Mouse (Mus musculus) heart, embryonic 12.5 days (tissue): Measurements from ENCODE around the gene Nt5c1a. TPM values are rescaled to one million over a fixed set of nuclear protein-coding genes. Genes with fewer than 3 reads are reported as not detected.
A peak's percentile ranks its signal among the peaks of the same experiment; 100 is the strongest.

Experiments
- ATAC-seq: fragments of 200-750 bp; cut with Nextera tagmentation; 2 replicates; pipeline ENCODE4 v1.8.0; 2017; ENCODE audit warnings: moderate TSS enrichment, moderate library complexity; ENCODE audit not compliant: insufficient number of reproducible peaks, low FRiP score
- H3K27ac ChIP-seq: fragments of 300-500 bp; sonication (generic); 2 replicates; pipeline ENCODE4 v1.5.1; 2016; ENCODE audit warnings: mild to moderate bottlenecking, moderate library complexity; ENCODE audit not compliant: poor library complexity, severe bottlenecking
- H3K27me3 ChIP-seq: fragments of 300-500 bp; sonication (generic); replicated peaks from 2 replicates; pipeline ENCODE4 v1.6.1; 2016; ENCODE audit warnings: mild to moderate bottlenecking, moderate library complexity
- H3K36me3 ChIP-seq: fragments of 300-500 bp; sonication (generic); 2 replicates; pipeline ENCODE4 v1.6.1; 2016; ENCODE audit warnings: mild to moderate bottlenecking, moderate library complexity
- H3K4me1 ChIP-seq: fragments of 300-500 bp; sonication (generic); replicated peaks from 2 replicates; pipeline ENCODE4 v1.6.1; 2016; ENCODE audit warnings: mild to moderate bottlenecking
- H3K4me2 ChIP-seq: fragments of 300-500 bp; sonication (generic); 2 replicates; pipeline ENCODE4 v1.6.1; 2016; ENCODE audit warnings: mild to moderate bottlenecking, moderate library complexity
- H3K4me3 ChIP-seq: fragments of 300-500 bp; sonication (generic); 2 replicates; pipeline ENCODE4 v1.5.1; 2016; ENCODE audit warnings: mild to moderate bottlenecking
- H3K9ac ChIP-seq: fragments of 300-500 bp; sonication (generic); 2 replicates; pipeline ENCODE4 v1.6.1; 2016; ENCODE audit warnings: mild to moderate bottlenecking, moderate library complexity
- H3K9me3 ChIP-seq: fragments of 300-500 bp; sonication (generic); replicated peaks from 2 replicates; pipeline ENCODE4 v1.6.1; 2016; ENCODE audit warnings: mild to moderate bottlenecking, moderate library complexity
- WGBS: fragments of 180-500 bp; shearing (Covaris S2); methylation state at CpG from one replicate; pipeline ENCODE4 v1.1.7; 2016; 5-methylcytosine and 5-hydroxymethylcytosine counted together
- polyA plus RNA-seq: library from polyadenylated mRNA; unstranded; fragments of >200 nt; fragmentation: Nextera tagmentation; extraction: Ambion mirVana; gene quantifications from 2 replicates; pipeline ENCODE4 v1.2.1, GENCODE M21; 2016

The Nt5c1a gene
- polyA plus RNA-seq, 1 experiment from 2014 or later, result 0.92 TPM

DNA sequence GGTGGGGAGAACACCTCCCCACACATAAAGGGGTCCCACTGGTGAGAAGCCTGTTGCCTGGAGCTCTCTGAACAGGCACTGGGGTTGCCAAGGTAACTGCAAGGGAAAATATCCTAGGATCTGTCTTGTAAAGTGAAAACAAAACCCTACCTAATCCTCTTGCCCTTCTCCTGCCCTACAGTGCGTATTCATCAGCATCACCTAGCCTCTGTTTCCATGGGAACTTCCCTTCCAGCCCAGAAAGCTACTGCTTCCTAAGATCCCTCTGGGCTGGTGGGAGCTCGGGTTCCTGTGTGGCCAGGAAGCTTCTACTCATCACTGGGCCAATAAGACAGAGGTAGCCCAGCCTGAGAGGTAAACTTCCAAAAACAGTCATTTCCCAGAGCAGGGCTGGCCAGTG lies 11.0 kb downstream of the Nt5c1a start:
- Histone ChIP-seq H3K27me3 (peaks cover 71% of the 10 kb centered on the region), H3K4me3 (no peak overlapping the region), H3K36me3 (no peaks in the 10 kb centered on the region), H3K4me2 (no peak overlapping the region), H3K4me1 (no peaks in the 10 kb centered on the region), H3K9ac (no peak overlapping the region), H3K9me3 (no peaks in the 10 kb centered on the region), H3K27ac (no peak overlapping the region)
- no peak for ATAC-seq
- 53% methylated on average over 2 of the region's 2 CpGs for WGBS

DNA sequence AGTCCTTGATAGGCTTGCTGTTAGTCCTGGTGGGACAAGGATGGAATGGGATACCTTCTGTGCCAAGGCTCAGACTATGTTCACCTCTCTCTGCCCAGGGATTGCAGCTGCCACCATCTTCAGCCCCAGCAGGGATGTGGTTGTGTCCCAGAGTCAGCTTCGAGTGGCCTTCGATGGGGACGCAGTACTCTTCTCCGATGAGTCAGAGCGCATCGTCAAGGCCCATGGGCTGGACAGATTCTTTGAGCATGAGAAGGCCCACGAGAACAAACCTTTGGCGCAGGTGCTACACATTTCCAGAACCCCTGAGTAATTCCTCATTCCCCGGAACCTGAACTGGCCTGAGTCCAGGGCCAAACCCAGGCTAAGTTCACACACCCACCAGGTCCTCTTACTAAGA lies 12.7 kb downstream of the Nt5c1a start:
- H3K9me3 ChIP-seq, result no peaks in the 10 kb centered on the region
- ATAC-seq, result no peak
- no peak overlapping the region for H3K27ac ChIP-seq
- H3K27me3 ChIP-seq, result peaks cover 72% of the 10 kb centered on the region
- H3K9ac ChIP-seq, result no peak overlapping the region
- H3K36me3 ChIP-seq, result no peaks in the 10 kb centered on the region
- H3K4me3 ChIP-seq, result no peak overlapping the region
- 86% methylated on average over 9 of the region's 9 CpGs for WGBS
- no peak overlapping the region for H3K4me2 ChIP-seq
- H3K4me1 ChIP-seq, result no peaks in the 10 kb centered on the region

GRCm38 (mm10) chr4:123215367-123215766 lies 14.1 kb downstream of the Nt5c1a start:
- peaks cover 67% of the 10 kb centered on the region for H3K27me3 ChIP-seq
- H3K9ac ChIP-seq, result no peak overlapping the region
- H3K4me2 ChIP-seq, result no peak overlapping the region
- 69% methylated on average over 1 of the region's 1 CpGs for WGBS
- H3K36me3 ChIP-seq, result no peaks in the 10 kb centered on the region
- ATAC-seq, result no peak
- H3K4me1 ChIP-seq, result peaks cover 5% of the 10 kb centered on the region; the same call in 1 of the 2 replicates
- H3K27ac ChIP-seq, result no peak overlapping the region
- H3K4me3 ChIP-seq, result no peak overlapping the region
- no peaks in the 10 kb centered on the region for H3K9me3 ChIP-seq

DNA sequence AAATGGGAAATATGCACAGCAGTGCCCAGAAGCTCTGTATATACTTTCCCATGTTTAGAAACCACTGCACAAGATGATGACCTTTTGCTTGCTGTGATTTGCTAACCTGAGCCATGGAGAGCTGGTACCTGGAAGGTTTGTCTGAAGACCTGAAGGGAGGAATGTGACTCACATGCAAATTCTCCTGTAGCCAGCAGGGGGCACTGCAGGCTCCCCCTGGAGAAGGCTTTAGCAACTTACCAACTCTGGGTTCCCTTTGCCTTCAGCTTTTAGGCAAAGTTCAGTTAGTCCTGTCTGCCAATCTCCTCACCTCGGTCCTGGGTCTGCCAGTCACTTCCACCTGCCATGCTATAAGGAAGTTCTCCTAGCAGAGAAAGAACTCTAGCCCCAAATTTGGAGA lies 15.5 kb downstream of the Nt5c1a start:
- Histone ChIP-seq H3K4me1 (peaks cover 9% of the 10 kb centered on the region), H3K36me3 (no peaks in the 10 kb centered on the region), H3K4me2 (no peak overlapping the region), H3K9me3 (no peaks in the 10 kb centered on the region), H3K9ac (no peak overlapping the region), H3K27ac (no peak overlapping the region), H3K27me3 (peaks cover 62% of the 10 kb centered on the region), H3K4me3 (no peak overlapping the region)
- ATAC-seq, result no peak
- WGBS, result 29% methylated on average over 1 of the region's 1 CpGs

DNA sequence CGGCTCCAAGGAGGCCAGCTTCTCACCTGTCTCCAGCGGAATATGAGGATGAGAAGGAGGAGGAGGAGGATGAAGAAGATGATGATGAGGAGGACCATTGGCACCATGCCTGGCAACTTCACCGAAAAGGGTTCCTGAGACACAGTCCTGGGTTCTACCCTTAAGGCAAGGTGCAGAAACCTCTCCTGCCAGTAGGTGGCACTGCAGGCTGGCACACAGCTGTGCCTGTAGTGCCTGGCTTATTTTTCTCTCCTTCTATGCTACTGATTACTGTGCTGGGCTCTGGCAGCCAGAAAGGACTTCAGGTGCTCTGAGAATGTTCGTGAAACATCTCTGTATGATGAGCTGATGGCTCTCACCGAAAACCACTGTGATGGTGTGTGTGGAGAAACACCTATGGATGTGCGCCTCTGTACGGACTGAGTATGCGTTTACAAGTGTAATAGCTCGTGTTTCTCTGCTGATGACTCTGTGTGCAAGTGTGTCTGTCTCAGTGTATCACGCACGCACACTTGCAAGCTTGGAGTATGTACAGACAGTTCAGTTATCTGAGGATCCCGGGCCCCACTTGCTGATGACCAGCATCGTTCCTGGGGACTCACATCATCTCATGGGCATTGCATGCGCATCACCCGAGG lies 18.5 kb downstream of the Nt5c1a start:
- Histone ChIP-seq H3K4me2 (no peak overlapping the region), H3K4me3 (no peak overlapping the region), H3K27me3 (peaks cover 31% of the 10 kb centered on the region), H3K9ac (no peak overlapping the region), H3K36me3 (no peaks in the 10 kb centered on the region), H3K27ac (no peak overlapping the region), H3K4me1 (peaks cover 13% of the 10 kb centered on the region), H3K9me3 (0 out of 2 replicates have a peak, but pooled peaks cover 3% of the 10 kb centered on the region)
- ATAC-seq, result peak; percentile 74
- WGBS, result 67% methylated on average over 15 of the region's 15 CpGs

- Histone ChIP-seq H3K27me3 (peaks cover 24% of the 10 kb centered on the region), H3K36me3 (no peaks in the 10 kb centered on the region), H3K4me1 (peaks cover 18% of the 10 kb centered on the region), H3K9me3 (0 out of 2 replicates have a peak, but pooled peaks cover 3% of the 10 kb centered on the region), H3K4me3 (no peak overlapping the region), H3K27ac (no peak overlapping the region), H3K4me2 (no peak overlapping the region), H3K9ac (no peak overlapping the region)
- ATAC-seq, result no peak
- 63% methylated on average over 4 of the region's 4 CpGs for WGBS
Observed at GRCm38 (mm10) chr4:123220637-123221036, 19.3 kb downstream of the Nt5c1a start.

DNA sequence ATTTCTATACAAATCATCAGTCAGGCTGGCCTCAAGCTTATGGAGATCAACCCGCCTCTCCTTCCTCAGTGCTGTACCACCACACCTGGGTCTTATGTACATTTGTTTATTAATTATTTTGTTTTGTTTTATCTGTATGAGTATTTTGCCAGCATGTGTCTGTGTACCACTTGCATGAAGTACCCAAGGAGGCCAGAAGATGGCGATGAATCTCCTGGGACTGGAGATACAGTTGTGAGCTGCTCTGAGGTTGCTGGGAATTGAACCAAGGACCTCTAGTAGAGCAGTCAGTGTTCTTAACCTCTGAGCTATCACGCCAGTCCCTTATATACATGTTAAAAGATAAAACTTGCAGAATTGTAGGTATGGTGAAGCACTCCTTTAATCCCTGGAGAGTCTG lies 22.0 kb downstream of the Nt5c1a start:
- Histone ChIP-seq H3K36me3 (no peaks in the 10 kb centered on the region), H3K27ac (no peak overlapping the region), H3K4me1 (peaks cover 44% of the 10 kb centered on the region), H3K27me3 (0 out of 2 replicates have a peak, but pooled peaks cover 4% of the 10 kb centered on the region), H3K4me2 (no peak overlapping the region), H3K9me3 (0 out of 2 replicates have a peak, but pooled peaks cover 3% of the 10 kb centered on the region), H3K4me3 (no peak overlapping the region), H3K9ac (no peak overlapping the region)
- no peak for ATAC-seq
- WGBS, result 50% methylated on average over 3 of the region's 3 CpGs

GRCm38 (mm10) chr4:123225718-123226403 lies 24.6 kb downstream of the Nt5c1a start:
- ATAC-seq, result peak; percentile 7; the same call in 1 of the 2 replicates
- WGBS, result 37% methylated on average over 10 of the region's 10 CpGs
- no peaks in the 10 kb centered on the region for H3K36me3 ChIP-seq
- no peak overlapping the region for H3K4me3 ChIP-seq
- H3K4me2 ChIP-seq, result no peak overlapping the region
- no peaks in the 10 kb centered on the region; the same call in 1 of the 2 replicates for H3K27me3 ChIP-seq
- peak overlapping the region; percentile 29; the same call in 1 of the 2 replicates for H3K27ac ChIP-seq
- no peak overlapping the region for H3K9ac ChIP-seq
- 0 out of 2 replicates have a peak, but pooled peaks cover 3% of the 10 kb centered on the region for H3K9me3 ChIP-seq
- peaks cover 40% of the 10 kb centered on the region for H3K4me1 ChIP-seq

GRCm38 (mm10) chr4:123227707-123228106 lies 26.4 kb downstream of the Nt5c1a start:
- Histone ChIP-seq H3K4me2 (no peak overlapping the region), H3K4me3 (no peak overlapping the region), H3K27me3 (peaks cover 6% of the 10 kb centered on the region; the same call in 1 of the 2 replicates), H3K9ac (no peak overlapping the region), H3K4me1 (peaks cover 42% of the 10 kb centered on the region), H3K27ac (no peak overlapping the region), H3K9me3 (0 out of 2 replicates have a peak, but pooled peaks cover 3% of the 10 kb centered on the region), H3K36me3 (no peaks in the 10 kb centered on the region)
- 21% methylated on average over 4 of the region's 4 CpGs for WGBS
- ATAC-seq, result 0 out of 2 replicates have a peak, but pooled peaks have one; percentile 40

GRCm38 (mm10) chr4:123228270-123228669 lies 27.0 kb downstream of the Nt5c1a start:
- 37% methylated on average over 2 of the region's 2 CpGs for WGBS
- no peak overlapping the region for H3K4me2 ChIP-seq
- no peak overlapping the region for H3K27ac ChIP-seq
- H3K9me3 ChIP-seq, result 0 out of 2 replicates have a peak, but pooled peaks cover 2% of the 10 kb centered on the region
- ATAC-seq, result no peak
- peaks cover 11% of the 10 kb centered on the region; the same call in 1 of the 2 replicates for H3K27me3 ChIP-seq
- H3K4me1 ChIP-seq, result peaks cover 48% of the 10 kb centered on the region
- no peak overlapping the region for H3K9ac ChIP-seq
- H3K4me3 ChIP-seq, result no peak overlapping the region
- no peaks in the 10 kb centered on the region for H3K36me3 ChIP-seq

GRCm38 (mm10) chr4:123229166-123229565 lies 27.9 kb downstream of the Nt5c1a start:
- Histone ChIP-seq H3K27me3 (peaks cover 11% of the 10 kb centered on the region; the same call in 1 of the 2 replicates), H3K27ac (no peak overlapping the region), H3K36me3 (no peaks in the 10 kb centered on the region), H3K4me1 (peaks cover 57% of the 10 kb centered on the region), H3K4me2 (no peak overlapping the region), H3K9me3 (no peaks in the 10 kb centered on the region), H3K4me3 (no peak overlapping the region), H3K9ac (no peak overlapping the region)
- ATAC-seq, result no peak
- WGBS, result 65% methylated on average over 11 of the region's 11 CpGs
